8 mouse cellular contexts compared by ENCODE assay signal in genomic region chr7:114071851-114072616, GRCm38 (mm10). TPM values are rescaled to one million over a fixed set of nuclear protein-coding genes. Genes with fewer than 3 reads are reported as not detected.
DNase-seq lines count a peak whose midpoint lies in the region; ATAC-seq and TF ChIP-seq lines count a peak whose summit lies in the region.

No protein-coding gene starts in this region.

- WGBS in kidney, embryonic 16.5 days = 9% methylated on average over 13 of the region's 13 CpGs
- 12% methylated on average over 13 of the region's 13 CpGs for WGBS in embryonic facial prominence, embryonic 14.5 days
- 12% methylated on average over 13 of the region's 13 CpGs for WGBS in limb, embryonic 14.5 days

- peak overlapping the region; percentile 32 for H3K4me2 ChIP-seq in kidney, embryonic 16.5 days (replicated peaks; ENCODE audit: low read depth, low read length)
- H3K4me2 ChIP-seq in embryonic facial prominence, embryonic 14.5 days (ENCODE audit: low read depth, low read length) = peak overlapping the region; percentile 31
- peak overlapping the region; percentile 23; the same call in 1 of the 2 replicates for H3K4me2 ChIP-seq in limb, embryonic 14.5 days (replicated peaks; ENCODE audit: low read depth, low read length, severe bottlenecking)

- ATAC-seq in kidney, embryonic 16.5 days (ENCODE audit: low FRiP score, low TSS enrichment) = peak; percentile 84
- ATAC-seq in embryonic facial prominence, embryonic 14.5 days (ENCODE audit: low read depth) = peak; percentile 85
- ATAC-seq in limb, embryonic 14.5 days (ENCODE audit: low FRiP score, low read depth) = peak; percentile 67; the same call in 1 of the 2 replicates
- no peak for ATAC-seq in inflammation-experienced regulatory T-cells, adult 6 months
- ATAC-seq in megakaryocyte progenitor cell, adult 5-6 weeks (replicated peaks; ENCODE audit: poor library complexity) = no peak

- H3K9me3 ChIP-seq in kidney, embryonic 16.5 days (ENCODE audit: low read length) = 0 out of 2 replicates have a peak, but pooled peaks cover 4% of the 10 kb centered on the region
- H3K9me3 ChIP-seq in embryonic facial prominence, embryonic 14.5 days (ENCODE audit: control insufficient read depth, low read length) = no peaks in the 10 kb centered on the region
- H3K9me3 ChIP-seq in limb, embryonic 14.5 days (ENCODE audit: control insufficient read depth, low read length) = no peaks in the 10 kb centered on the region

- H3K4me1 ChIP-seq in kidney, embryonic 16.5 days (ENCODE audit: insufficient read depth, low read length) = peaks cover 25% of the 10 kb centered on the region
- H3K4me1 ChIP-seq in embryonic facial prominence, embryonic 14.5 days (ENCODE audit: control insufficient read depth, insufficient read depth, low read length) = peaks cover 11% of the 10 kb centered on the region
- H3K4me1 ChIP-seq in limb, embryonic 14.5 days (ENCODE audit: control insufficient read depth, insufficient read depth, low read length) = peaks cover 12% of the 10 kb centered on the region

- H3K36me3 ChIP-seq in kidney, embryonic 16.5 days (ENCODE audit: insufficient read depth, low read length) = no peaks in the 10 kb centered on the region
- no peaks in the 10 kb centered on the region for H3K36me3 ChIP-seq in embryonic facial prominence, embryonic 14.5 days (ENCODE audit: control insufficient read depth, insufficient read depth, low read length)
- no peaks in the 10 kb centered on the region for H3K36me3 ChIP-seq in limb, embryonic 14.5 days (ENCODE audit: control insufficient read depth, insufficient read depth, low read length)

- H3K9ac ChIP-seq in kidney, embryonic 16.5 days (replicated peaks; ENCODE audit: low read length) = peak overlapping the region; percentile 23; the same call in 1 of the 2 replicates
- no peak overlapping the region for H3K9ac ChIP-seq in embryonic facial prominence, embryonic 14.5 days (ENCODE audit: low read depth, low read length)
- no peak overlapping the region for H3K9ac ChIP-seq in limb, embryonic 14.5 days (ENCODE audit: low read depth, low read length, severe bottlenecking)

- H3K4me3 ChIP-seq in kidney, embryonic 16.5 days (ENCODE audit: low read length) = peak overlapping the region; percentile 4; the same call in 1 of the 2 replicates
- H3K4me3 ChIP-seq in embryonic facial prominence, embryonic 14.5 days (ENCODE audit: low read depth, low read length) = no peak overlapping the region
- no peak overlapping the region for H3K4me3 ChIP-seq in limb, embryonic 14.5 days (replicated peaks; ENCODE audit: low read length)

- no peak for DNase-seq in kidney, adult 11 months
- DNase-seq in MN1 (ENCODE audit: low spot score) = peak; percentile 26
- DNase-seq in embryonic facial prominence, embryonic 14.5 days (ENCODE audit: low spot score) = peak; percentile 71
- DNase-seq in limb, embryonic 14.5 days (ENCODE audit: low spot score) = peak; percentile 36
- DNase-seq in layer of hippocampus, postnatal 10 days (ENCODE audit: low spot score in 2 of 2) = no peak

- peak overlapping the region; percentile 70 for H3K27ac ChIP-seq in kidney, embryonic 16.5 days (ENCODE audit: low read length)
- H3K27ac ChIP-seq in embryonic facial prominence, embryonic 14.5 days (replicated peaks; ENCODE audit: low read depth, low read length) = peak overlapping the region; percentile 31; the same call in 1 of the 2 replicates
- H3K27ac ChIP-seq in limb, embryonic 14.5 days (replicated peaks; ENCODE audit: low read depth, low read length) = peak overlapping the region; percentile 19; the same call in 1 of the 2 replicates

- TF ChIP-seq POLR2A in limb, embryonic 14.5 days (IDR thresholded peaks at IDR 0.05; ENCODE audit: borderline replicate concordance, extremely low read depth, insufficient read depth, insufficient read length) = no peak

- no peaks in the 10 kb centered on the region for H3K27me3 ChIP-seq in kidney, embryonic 16.5 days (ENCODE audit: insufficient read depth, low read length)
- H3K27me3 ChIP-seq in embryonic facial prominence, embryonic 14.5 days (replicated peaks; ENCODE audit: control insufficient read depth, insufficient read depth, low read length) = no peaks in the 10 kb centered on the region
- no peaks in the 10 kb centered on the region for H3K27me3 ChIP-seq in limb, embryonic 14.5 days (ENCODE audit: control insufficient read depth, insufficient read depth, low read length)

RNA-seq across cellular contexts. Expression of gene Rras2, which starts 45.5 kb away (rescaled TPM):
- polyA plus RNA-seq in kidney, embryonic 16.5 days (2015; fragmentation: Nextera tagmentation; extraction: Ambion mirVana) = 33.6 and 36.4 TPM in 2 replicates
- 32.3 and 39.0 TPM in 2 replicates for polyA plus RNA-seq in embryonic facial prominence, embryonic 14.5 days (2014; fragmentation: Nextera tagmentation; extraction: Ambion mirVana)
- 21.6 and 23.2 TPM in 2 replicates for polyA plus RNA-seq in limb, embryonic 14.5 days (2012; rRNA removed)
- polyA plus RNA-seq in limb, embryonic 14.5 days (2014; fragmentation: Nextera tagmentation; extraction: Ambion mirVana) = 25.4 and 29.4 TPM in 2 replicates
- total RNA-seq in layer of hippocampus, postnatal 10 days (2021) = 10 to 100 TPM; 65.5 to 70.8 TPM
- polyA plus RNA-seq in inflammation-experienced regulatory T-cells, adult 6 months (2017; shearing (Covaris generic)) = 1 to 10 TPM; 3.3 to 5.3 (median 4.5) TPM
- total RNA-seq in megakaryocyte progenitor cell, adult 5-6 weeks (2015) = 1.7 and 3.7 TPM in 2 replicates
- total RNA-seq in megakaryocyte progenitor cell, adult 5-6 weeks (2017) = 1.5 and 1.7 TPM in 2 replicates

Comparison
In these comparisons a context has a peak if more than half of its experiments do, and no peak if none do; other contexts are left out.
1. ATAC-seq: peak in kidney, embryonic 16.5 days (single experiment), embryonic facial prominence, embryonic 14.5 days (single experiment) and limb, embryonic 14.5 days (single experiment); none in inflammation-experienced regulatory T-cells, adult 6 months (single experiment) and megakaryocyte progenitor cell, adult 5-6 weeks (single experiment).
2. H3K27ac ChIP-seq: peak in every context shown above with its lines; median percentile 70 in kidney, embryonic 16.5 days; 31 in embryonic facial prominence, embryonic 14.5 days; 19 in limb, embryonic 14.5 days.
3. DNase-seq: peak in MN1 (single experiment), embryonic facial prominence, embryonic 14.5 days (single experiment) and limb, embryonic 14.5 days (single experiment); none in kidney, adult 11 months (single experiment) and layer of hippocampus, postnatal 10 days (0 of 2).
4. Peak in every context shown above with its lines, with median percentiles within 50 percentile points of each other: H3K4me2 ChIP-seq.